Mouse (Mus musculus) heart, postnatal 0 days (tissue): ENCODE data around the gene Lzts2. TPM values are rescaled to one million over a fixed set of nuclear protein-coding genes. Genes with fewer than 3 reads are reported as not detected.

ENCODE experiments used
- ATAC-seq: fragments of 200-750 bp; cut with Nextera tagmentation; 2 replicates; pipeline ENCODE4 v1.8.0; 2017; ENCODE audit warnings: low read depth, moderate number of reproducible peaks, moderate library complexity; ENCODE audit not compliant: insufficient read depth
- DNase-seq: peaks from one replicate; pipeline ENCODE4 v3.0.0-alpha.2; 2016; ENCODE audit warnings: low spot score
- H3K27ac ChIP-seq: fragments of 300-500 bp; sonication (generic); 2 replicates; pipeline ENCODE4 v1.5.1; 2014; ENCODE audit warnings: low read depth, mild to moderate bottlenecking
- H3K27me3 ChIP-seq: fragments of 300-500 bp; sonication (generic); 2 replicates; pipeline ENCODE4 v1.6.1; 2014; ENCODE audit warnings: low read length, mixed read lengths; ENCODE audit not compliant: control insufficient read depth, insufficient read depth
- H3K36me3 ChIP-seq: fragments of 300-500 bp; sonication (generic); replicated peaks from 2 replicates; pipeline ENCODE4 v1.6.1; 2014; ENCODE audit warnings: low read length, mixed read lengths; ENCODE audit not compliant: control insufficient read depth, insufficient read depth
- H3K4me1 ChIP-seq: fragments of 300-500 bp; sonication (generic); 2 replicates; pipeline ENCODE4 v1.6.1; 2014; ENCODE audit warnings: antibody characterized with exemption; ENCODE audit not compliant: control insufficient read depth, insufficient read depth
- H3K4me2 ChIP-seq: fragments of 300-500 bp; sonication (generic); 2 replicates; pipeline ENCODE4 v1.6.1; 2014; ENCODE audit warnings: low read depth, mild to moderate bottlenecking, low read length, moderate library complexity
- H3K4me3 ChIP-seq: fragments of 300-500 bp; sonication (generic); 2 replicates; pipeline ENCODE4 v1.5.1; 2014; ENCODE audit warnings: low read depth, low read length
- H3K9ac ChIP-seq: fragments of 300-500 bp; sonication (generic); replicated peaks from 2 replicates; pipeline ENCODE4 v1.6.1; 2014; ENCODE audit warnings: low read depth, low read length, mixed read lengths
- H3K9me3 ChIP-seq: fragments of 300-500 bp; sonication (generic); replicated peaks from 2 replicates; pipeline ENCODE4 v1.6.1; 2016; ENCODE audit warnings: low read length; ENCODE audit not compliant: control insufficient read depth
- CTCF ChIP-seq: IDR thresholded peaks from 2 replicates; pipeline ENCODE4 v1.5.1; 2016; ENCODE audit warnings: antibody characterized with exemption, control low read depth, low read depth
- EP300 ChIP-seq: IDR thresholded peaks from 2 replicates; pipeline ENCODE4 v1.6.1; 2016; ENCODE audit warnings: antibody characterized with exemption, low read depth
- WGBS: fragments of 180-500 bp; shearing (Covaris S2); extraction: QIAGEN DNeasy Blood & Tissue Kit; methylation state at CpG from one replicate; pipeline ENCODE4 v1.1.7; 2014; 5-methylcytosine and 5-hydroxymethylcytosine counted together
- polyA plus RNA-seq: library from polyadenylated mRNA; unstranded; fragments of >200 nt; fragmentation: Nextera tagmentation; extraction: Ambion mirVana; gene quantifications from 2 replicates; pipeline ENCODE4 v1.2.1, GENCODE M21; 2015
- total RNA-seq: library from RNA; depleted of rRNA; stranded (reverse); fragments of >200 nt; gene quantifications from 2 replicates; pipeline ENCODE4 v1.2.3, GENCODE M21; 2014; ENCODE audit warnings: low replicate concordance

Gene Lzts2
- total and polyA plus RNA-seq, 2 experiments from 2014 or later = 29.7 to 127 TPM

GRCm38 (mm10) chr19:44982477-44983115, 31.6 kb upstream of the Lzts2 start:
- TF ChIP-seq CTCF (no peak), EP300 (no peak)
- Histone ChIP-seq H3K36me3 (peaks cover 48% of the 10 kb centered on the region), H3K9ac (no peak overlapping the region), H3K27ac (no peak overlapping the region), H3K9me3 (no peaks in the 10 kb centered on the region), H3K4me2 (no peak overlapping the region), H3K27me3 (no peaks in the 10 kb centered on the region), H3K4me1 (no peaks in the 10 kb centered on the region), H3K4me3 (no peak overlapping the region)
- DNase-seq (no peak), ATAC-seq (no peak)
- WGBS = 61% methylated on average over 7 of the region's 7 CpGs

- Histone ChIP-seq H3K4me3 (no peak overlapping the region), H3K36me3 (peaks cover 40% of the 10 kb centered on the region), H3K4me2 (no peak overlapping the region), H3K9ac (no peak overlapping the region), H3K9me3 (no peaks in the 10 kb centered on the region), H3K27ac (no peak overlapping the region), H3K4me1 (0 out of 2 replicates have a peak, but pooled peaks cover under 1% of the 10 kb centered on the region), H3K27me3 (no peaks in the 10 kb centered on the region)
- no peak for DNase-seq
- no peak for ATAC-seq
- no peak for TF ChIP-seq EP300
- TF ChIP-seq CTCF = no peak
- 83% methylated on average over 6 of the region's 6 CpGs for WGBS
Measured at GRCm38 (mm10) chr19:44983366-44983765, 30.8 kb upstream of the Lzts2 start.

- no peaks in the 10 kb centered on the region for H3K9me3 ChIP-seq
- no peaks in the 10 kb centered on the region for H3K27me3 ChIP-seq
- DNase-seq = no peak
- H3K9ac ChIP-seq = no peak overlapping the region
- H3K4me1 ChIP-seq = peaks cover 8% of the 10 kb centered on the region; the same call in 1 of the 2 replicates
- 91% methylated on average over 4 of the region's 4 CpGs for WGBS
- no peak overlapping the region for H3K4me2 ChIP-seq
- no peak overlapping the region for H3K27ac ChIP-seq
- H3K36me3 ChIP-seq = peaks cover 29% of the 10 kb centered on the region
- TF ChIP-seq CTCF (no peak), EP300 (no peak)
- H3K4me3 ChIP-seq = no peak overlapping the region
- ATAC-seq = no peak
Measured at GRCm38 (mm10) chr19:44984420-44984819, 29.8 kb upstream of the Lzts2 start.

GRCm38 (mm10) chr19:44985159-44985988, 28.8 kb upstream of the Lzts2 start:
- Histone ChIP-seq H3K4me1 (peaks cover 9% of the 10 kb centered on the region; the same call in 1 of the 2 replicates), H3K9ac (no peak overlapping the region), H3K4me3 (no peak overlapping the region), H3K4me2 (no peak overlapping the region), H3K9me3 (no peaks in the 10 kb centered on the region), H3K27ac (no peak overlapping the region), H3K27me3 (no peaks in the 10 kb centered on the region), H3K36me3 (peaks cover 20% of the 10 kb centered on the region)
- TF ChIP-seq CTCF (no peak), EP300 (no peak)
- 38% methylated on average over 5 of the region's 5 CpGs for WGBS
- DNase-seq (no peak), ATAC-seq (no peak)

GRCm38 (mm10) chr19:44987004-44987403, 27.2 kb upstream of the Lzts2 start:
- DNase-seq (no peak), ATAC-seq (no peak)
- no peak overlapping the region for H3K4me2 ChIP-seq
- H3K9me3 ChIP-seq = no peaks in the 10 kb centered on the region
- H3K9ac ChIP-seq = no peak overlapping the region
- H3K27ac ChIP-seq = no peak overlapping the region
- no peaks in the 10 kb centered on the region for H3K27me3 ChIP-seq
- TF ChIP-seq EP300 (no peak), CTCF (no peak)
- 74% methylated on average over 6 of the region's 6 CpGs for WGBS
- H3K4me1 ChIP-seq = peaks cover 9% of the 10 kb centered on the region; the same call in 1 of the 2 replicates
- H3K4me3 ChIP-seq = no peak overlapping the region
- peaks cover 5% of the 10 kb centered on the region; the same call in 1 of the 2 replicates for H3K36me3 ChIP-seq
